Mouse (Mus musculus): ENCODE data around the gene Lpp.

DNA sequence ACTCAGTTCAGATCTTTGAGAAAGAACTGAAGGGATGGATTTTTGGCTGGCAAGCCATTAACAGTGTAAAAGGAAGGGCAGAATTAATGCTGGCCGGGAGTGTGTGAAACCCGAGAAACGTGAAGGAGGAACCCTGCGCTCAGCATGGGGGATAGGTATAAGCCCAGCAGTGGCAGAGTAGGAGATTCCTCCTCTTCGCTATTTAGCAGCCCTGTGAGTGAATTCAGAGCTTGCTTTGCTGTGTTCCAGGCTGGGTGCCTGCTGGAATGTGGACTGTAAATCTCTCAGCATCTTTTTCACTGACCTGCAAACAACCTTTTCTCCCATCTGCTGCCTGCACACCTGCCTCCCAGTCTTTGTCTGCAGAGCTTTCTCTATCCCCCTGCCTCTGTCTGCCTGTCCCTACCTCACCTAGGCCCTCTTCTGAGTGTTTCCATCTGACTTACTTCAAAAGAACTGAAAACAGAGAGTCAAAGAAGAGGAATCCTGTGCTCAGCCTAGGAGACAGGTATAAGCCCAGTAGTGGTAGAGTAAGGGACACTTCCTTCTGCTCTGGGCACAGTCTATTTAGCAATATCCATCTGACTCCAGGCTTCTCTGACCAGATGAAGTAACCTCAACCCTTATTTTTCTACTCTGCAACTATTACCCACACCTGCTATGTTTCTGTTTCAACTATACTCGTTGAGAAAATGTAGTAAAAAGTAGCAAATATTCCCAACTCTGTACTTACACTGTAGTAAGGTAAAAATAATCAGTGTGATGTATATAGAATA is 550.4 kb downstream of the Lpp start:
- TF ChIP-seq TAL1 (conservative IDR thresholded peaks at IDR 0.05; ENCODE audit: low read depth, low read length) (no peak), GATA2 (IDR thresholded peaks at IDR 0.05; ENCODE audit: borderline replicate concordance, low read depth, low read length) (no peak), CTCF (IDR thresholded peaks at IDR 0.05; ENCODE audit: low read depth, low read length) (no peak)
